Mouse (Mus musculus) macrophage (primary cell): ENCODE measurements around the gene Fcgr4. TPM values are rescaled to one million over a fixed set of nuclear protein-coding genes. Genes with fewer than 3 reads are reported as not detected.
"Not testable (repeated sequence)": the region's sequence is repeated elsewhere in the genome, so short reads cannot be mapped to it uniquely, and the experiment has no call there.

Experiments
- H3K27ac ChIP-seq: fragments of 350-480 bp; formaldehyde crosslinking; 2 replicates; pipeline ENCODE4 v1.9.0; 2021
- H3K36me3 ChIP-seq: fragments of 350-480 bp; formaldehyde crosslinking; 2 replicates; pipeline ENCODE4 v1.9.0; 2021; ENCODE audit errors: inconsistent target
- H3K4me3 ChIP-seq: fragments of 350-480 bp; formaldehyde crosslinking; 2 replicates; pipeline ENCODE4 v1.9.0; 2021; ENCODE audit errors: inconsistent target
- H3K79me2 ChIP-seq: fragments of 350-480 bp; formaldehyde crosslinking; 2 replicates; pipeline ENCODE4 v1.9.0; 2021; ENCODE audit errors: inconsistent target
- WGBS: methylation state at CpG from one replicate; pipeline ENCODE4 v1.1.7; 2026; ENCODE audit warnings: inconsistent platforms; ENCODE audit not compliant: missing documents; 5-methylcytosine and 5-hydroxymethylcytosine counted together
- polyA plus RNA-seq: library from polyadenylated mRNA; stranded (reverse); fragments of 250-400 nt; gene quantifications from 3 replicates; pipeline ENCODE4 v1.2.4, GENCODE M21; 2018; ENCODE audit warnings: inconsistent platforms

Gene Fcgr4
- polyA plus RNA-seq, 1 experiment from 2014 or later, result 269 TPM

GRCm38 (mm10) chr1:171050774-171051173, 32.1 kb downstream of the Fcgr4 start:
- WGBS, result 3% methylated on average over 7 of the region's 7 CpGs
- Histone ChIP-seq H3K36me3 (peaks cover 52% of the 10 kb centered on the region), H3K79me2 (peaks cover 53% of the 10 kb centered on the region), H3K27ac (peak overlapping the region; percentile 76), H3K4me3 (no peak overlapping the region)

- H3K4me3 ChIP-seq, result no peak overlapping the region
- peaks cover 78% of the 10 kb centered on the region for H3K79me2 ChIP-seq
- peaks cover 64% of the 10 kb centered on the region for H3K36me3 ChIP-seq
- no peak overlapping the region for H3K27ac ChIP-seq
- WGBS, result 65% methylated on average over 6 of the region's 6 CpGs
These were observed 34.6 kb downstream of the Fcgr4 start for GRCm38 (mm10) chr1:171053305-171053704.

GRCm38 (mm10) chr1:171057253-171057652, 38.5 kb downstream of the Fcgr4 start:
- H3K36me3 ChIP-seq, result peaks cover 39% of the 10 kb centered on the region
- H3K79me2 ChIP-seq, result peaks cover 69% of the 10 kb centered on the region
- WGBS, result 46% methylated on average over 5 of the region's 5 CpGs

GRCm38 (mm10) chr1:171059203-171059602, 40.5 kb downstream of the Fcgr4 start:
- Histone ChIP-seq H3K36me3 (peaks cover 20% of the 10 kb centered on the region; the same call in 1 of the 2 replicates), H3K27ac (peak overlapping the region; percentile 97), H3K79me2 (peaks cover 50% of the 10 kb centered on the region), H3K4me3 (peak overlapping the region; percentile 80)
- 0% methylated on average over 2 of the region's 2 CpGs for WGBS

More at GRCm38 (mm10) chr1:171057253-171057652, 38.5 kb downstream of the Fcgr4 start:
- Histone ChIP-seq H3K4me3 (peak overlapping the region; percentile 80), H3K27ac (peak overlapping the region; percentile 97)

GRCm38 (mm10) chr1:171060392-171060791, 41.7 kb downstream of the Fcgr4 start:
- H3K79me2 ChIP-seq, result peaks cover 38% of the 10 kb centered on the region
- WGBS, result 53% methylated on average over 10 of the region's 10 CpGs
- peak overlapping the region; percentile 97 for H3K27ac ChIP-seq
- peaks cover 13% of the 10 kb centered on the region; the same call in 1 of the 2 replicates for H3K36me3 ChIP-seq
- no peak overlapping the region for H3K4me3 ChIP-seq

GRCm38 (mm10) chr1:171061566-171061965, 42.8 kb downstream of the Fcgr4 start:
- peaks cover 3% of the 10 kb centered on the region; the same call in 1 of the 2 replicates for H3K36me3 ChIP-seq

GRCm38 (mm10) chr1:171063569-171064490, 45.1 kb downstream of the Fcgr4 start:
- not testable (repeated sequence) for H3K27ac ChIP-seq, H3K4me3 ChIP-seq, H3K36me3 ChIP-seq, H3K79me2 ChIP-seq
- WGBS, result 23% methylated on average over 21 of the region's 61 CpGs

More at GRCm38 (mm10) chr1:171061566-171061965, 42.8 kb downstream of the Fcgr4 start:
- Histone ChIP-seq H3K79me2 (peaks cover 26% of the 10 kb centered on the region), H3K27ac (no peak overlapping the region), H3K4me3 (no peak overlapping the region)
- WGBS, result 70% methylated on average over 3 of the region's 3 CpGs

- H3K36me3 ChIP-seq, H3K79me2 ChIP-seq, H3K27ac ChIP-seq, H3K4me3 ChIP-seq: not testable (repeated sequence)
- 4% methylated on average over 31 of the region's 75 CpGs for WGBS
These were observed 45.9 kb downstream of the Fcgr4 start, which contains the start of gene Fcgr3 for GRCm38 (mm10) chr1:171064491-171065242. TSS of gene Fcgr3 (minus strand) at chr1:171064935.

- not testable (repeated sequence) for H3K4me3 ChIP-seq, H3K36me3 ChIP-seq, H3K79me2 ChIP-seq, H3K27ac ChIP-seq
- 2% methylated on average over 13 of the region's 35 CpGs for WGBS
These were observed 46.5 kb downstream of the Fcgr4 start for GRCm38 (mm10) chr1:171065243-171065587.

GRCm38 (mm10) chr1:171065768-171066167, 47.0 kb downstream of the Fcgr4 start:
- not testable (repeated sequence) for H3K4me3 ChIP-seq, H3K36me3 ChIP-seq, H3K27ac ChIP-seq, H3K79me2 ChIP-seq
- WGBS, result 10% methylated on average over 23 of the region's 45 CpGs

- not testable (repeated sequence) for H3K79me2 ChIP-seq, H3K36me3 ChIP-seq, H3K4me3 ChIP-seq, H3K27ac ChIP-seq
- 62% methylated on average over 2 of the region's 10 CpGs for WGBS
These were observed 47.9 kb downstream of the Fcgr4 start for GRCm38 (mm10) chr1:171066583-171066982.

GRCm38 (mm10) chr1:171067928-171068327, 49.2 kb downstream of the Fcgr4 start:
- 52% methylated on average over 4 of the region's 5 CpGs for WGBS
- not testable (repeated sequence) for H3K27ac ChIP-seq, H3K4me3 ChIP-seq, H3K36me3 ChIP-seq, H3K79me2 ChIP-seq

GRCm38 (mm10) chr1:171069508-171069907, 50.8 kb downstream of the Fcgr4 start:
- 65% methylated on average over 3 of the region's 3 CpGs for WGBS
- not testable (repeated sequence) for H3K4me3 ChIP-seq, H3K27ac ChIP-seq, H3K79me2 ChIP-seq, H3K36me3 ChIP-seq

- not testable (repeated sequence) for H3K27ac ChIP-seq, H3K36me3 ChIP-seq, H3K4me3 ChIP-seq, H3K79me2 ChIP-seq
- 60% methylated on average over 3 of the region's 16 CpGs for WGBS
These were observed 52.2 kb downstream of the Fcgr4 start for GRCm38 (mm10) chr1:171070879-171071278.

GRCm38 (mm10) chr1:171071726-171072125, 53.0 kb downstream of the Fcgr4 start:
- no CpG with 5 or more reads among the region's 35 CpGs for WGBS
- H3K79me2 ChIP-seq, H3K36me3 ChIP-seq, H3K27ac ChIP-seq, H3K4me3 ChIP-seq: not testable (repeated sequence)
